Mouse (Mus musculus): ENCODE measurements at regions not wholly inside any gene's neighbourhood (a gene's known extent, or its start where the extent isn't known, plus 50 kb on each side); places are given as distances from the start of the nearest gene placed in this dataset.

GRCm38 (mm10) chr1:193625101-193625956 is 255.2 kb upstream of the Camk1g start:
- Histone ChIP-seq H3K27ac (ENCODE audit: insufficient read depth, low read length) (no peak overlapping the region), H3K4me1 (ENCODE audit: control insufficient read depth, insufficient read depth, insufficient read length) (no peaks in the 10 kb centered on the region), H3K27me3 (ENCODE audit: control insufficient read depth, insufficient read depth, low read length) (no peaks in the 10 kb centered on the region), H3K36me3 (ENCODE audit: control insufficient read depth, insufficient read depth, low read length) (no peaks in the 10 kb centered on the region), H3K4me3 (ENCODE audit: extremely low read depth, insufficient read depth, insufficient read length) (no peak overlapping the region)
- no peak for DNase-seq (ENCODE audit: low read depth in 1 of 2, low spot score in 2 of 2)
- TF ChIP-seq CTCF (IDR thresholded peaks at IDR 0.05; ENCODE audit: extremely low read depth, insufficient read depth, insufficient read length, insufficient replicate concordance) (no peak), POLR2A (IDR thresholded peaks at IDR 0.05; ENCODE audit: low read depth, low read length) (no peak)
- WGBS = 52% methylated on average over 9 of the region's 9 CpGs

GRCm38 (mm10) chr1:193623571-193623970 is 253.5 kb upstream of the Camk1g start:
- no peak overlapping the region for H3K4me3 ChIP-seq (ENCODE audit: extremely low read depth, insufficient read depth, insufficient read length)
- no peaks in the 10 kb centered on the region for H3K4me1 ChIP-seq (ENCODE audit: control insufficient read depth, insufficient read depth, insufficient read length)
- WGBS = 89% methylated on average over 3 of the region's 3 CpGs
- H3K27me3 ChIP-seq (ENCODE audit: control insufficient read depth, insufficient read depth, low read length) = no peaks in the 10 kb centered on the region
- no peaks in the 10 kb centered on the region for H3K36me3 ChIP-seq (ENCODE audit: control insufficient read depth, insufficient read depth, low read length)
- TF ChIP-seq CTCF (IDR thresholded peaks at IDR 0.05; ENCODE audit: extremely low read depth, insufficient read depth, insufficient read length, insufficient replicate concordance) (no peak), POLR2A (IDR thresholded peaks at IDR 0.05; ENCODE audit: low read depth, low read length) (no peak)
- no peak overlapping the region for H3K27ac ChIP-seq (ENCODE audit: insufficient read depth, low read length)
- no peak for DNase-seq (ENCODE audit: low read depth in 1 of 2, low spot score in 2 of 2)

- Histone ChIP-seq H3K27ac (ENCODE audit: insufficient read depth, low read length) (no peak overlapping the region), H3K4me3 (ENCODE audit: extremely low read depth, insufficient read depth, insufficient read length) (no peak overlapping the region), H3K4me1 (ENCODE audit: control insufficient read depth, insufficient read depth, insufficient read length) (no peaks in the 10 kb centered on the region), H3K27me3 (ENCODE audit: control insufficient read depth, insufficient read depth, low read length) (no peaks in the 10 kb centered on the region), H3K36me3 (ENCODE audit: control insufficient read depth, insufficient read depth, low read length) (no peaks in the 10 kb centered on the region)
- no peak for DNase-seq (ENCODE audit: low read depth in 1 of 2, low spot score in 2 of 2)
- WGBS = 74% methylated on average over 8 of the region's 8 CpGs
- TF ChIP-seq POLR2A (IDR thresholded peaks at IDR 0.05; ENCODE audit: low read depth, low read length) = no peak
- TF ChIP-seq CTCF (IDR thresholded peaks at IDR 0.05; ENCODE audit: extremely low read depth, insufficient read depth, insufficient read length, insufficient replicate concordance) = no peak
These were observed 248.2 kb upstream of the Camk1g start for GRCm38 (mm10) chr1:193618250-193618649.

GRCm38 (mm10) chr1:193610471-193610870 is 240.4 kb upstream of the Camk1g start:
- no peak for DNase-seq (ENCODE audit: low read depth in 1 of 2, low spot score in 2 of 2)
- no peaks in the 10 kb centered on the region for H3K36me3 ChIP-seq (ENCODE audit: control insufficient read depth, insufficient read depth, low read length)
- H3K4me1 ChIP-seq (ENCODE audit: control insufficient read depth, insufficient read depth, insufficient read length) = no peaks in the 10 kb centered on the region
- 81% methylated on average over 4 of the region's 4 CpGs for WGBS
- no peak overlapping the region for H3K4me3 ChIP-seq (ENCODE audit: extremely low read depth, insufficient read depth, insufficient read length)
- no peak overlapping the region for H3K27ac ChIP-seq (ENCODE audit: insufficient read depth, low read length)
- no peak for TF ChIP-seq CTCF (IDR thresholded peaks at IDR 0.05; ENCODE audit: extremely low read depth, insufficient read depth, insufficient read length, insufficient replicate concordance)
- no peak for TF ChIP-seq POLR2A (IDR thresholded peaks at IDR 0.05; ENCODE audit: low read depth, low read length)
- no peaks in the 10 kb centered on the region for H3K27me3 ChIP-seq (ENCODE audit: control insufficient read depth, insufficient read depth, low read length)

- TF ChIP-seq POLR2A (IDR thresholded peaks at IDR 0.05; ENCODE audit: low read depth, low read length) (no peak), CTCF (IDR thresholded peaks at IDR 0.05; ENCODE audit: extremely low read depth, insufficient read depth, insufficient read length, insufficient replicate concordance) (no peak)
- no peak overlapping the region for H3K27ac ChIP-seq (ENCODE audit: insufficient read depth, low read length)
- H3K4me3 ChIP-seq (ENCODE audit: extremely low read depth, insufficient read depth, insufficient read length) = no peak overlapping the region
- H3K4me1 ChIP-seq (ENCODE audit: control insufficient read depth, insufficient read depth, insufficient read length) = no peaks in the 10 kb centered on the region
- 45% methylated on average over 4 of the region's 4 CpGs for whole genome bisulfite sequencing
- H3K36me3 ChIP-seq (ENCODE audit: control insufficient read depth, insufficient read depth, low read length) = no peaks in the 10 kb centered on the region
- no peaks in the 10 kb centered on the region for H3K27me3 ChIP-seq (ENCODE audit: control insufficient read depth, insufficient read depth, low read length)
- no peak for DNase-seq (ENCODE audit: low read depth in 1 of 2, low spot score in 2 of 2)
These were observed 229.8 kb upstream of the Camk1g start for GRCm38 (mm10) chr1:193599895-193600294.

- no peak for DNase-seq (ENCODE audit: low read depth in 1 of 2, low spot score in 2 of 2)
These were observed 229.1 kb upstream of the Camk1g start for GRCm38 (mm10) chr1:193599163-193599562.

GRCm38 (mm10) chr1:193590301-193590829 is 220.3 kb upstream of the Camk1g start:
- H3K27ac ChIP-seq (ENCODE audit: insufficient read depth, low read length) = no peak overlapping the region

More at GRCm38 (mm10) chr1:193599163-193599562, 229.1 kb upstream of the Camk1g start:
- H3K27me3 ChIP-seq (ENCODE audit: control insufficient read depth, insufficient read depth, low read length) = no peaks in the 10 kb centered on the region
- WGBS = 55% methylated on average over 1 of the region's 1 CpGs
- H3K27ac ChIP-seq (ENCODE audit: insufficient read depth, low read length) = no peak overlapping the region
- TF ChIP-seq CTCF (IDR thresholded peaks at IDR 0.05; ENCODE audit: extremely low read depth, insufficient read depth, insufficient read length, insufficient replicate concordance) (peak; percentile 37; the same call in 1 of the 2 replicates), POLR2A (IDR thresholded peaks at IDR 0.05; ENCODE audit: low read depth, low read length) (no peak)
- H3K36me3 ChIP-seq (ENCODE audit: control insufficient read depth, insufficient read depth, low read length) = no peaks in the 10 kb centered on the region
- H3K4me3 ChIP-seq (ENCODE audit: extremely low read depth, insufficient read depth, insufficient read length) = no peak overlapping the region
- no peaks in the 10 kb centered on the region for H3K4me1 ChIP-seq (ENCODE audit: control insufficient read depth, insufficient read depth, insufficient read length)

More at GRCm38 (mm10) chr1:193590301-193590829, 220.3 kb upstream of the Camk1g start:
- Histone ChIP-seq H3K27me3 (ENCODE audit: control insufficient read depth, insufficient read depth, low read length) (no peaks in the 10 kb centered on the region), H3K4me1 (ENCODE audit: control insufficient read depth, insufficient read depth, insufficient read length) (no peaks in the 10 kb centered on the region), H3K4me3 (ENCODE audit: extremely low read depth, insufficient read depth, insufficient read length) (no peak overlapping the region), H3K36me3 (ENCODE audit: control insufficient read depth, insufficient read depth, low read length) (no peaks in the 10 kb centered on the region)
- WGBS = 54% methylated on average over 5 of the region's 5 CpGs
- DNase-seq (ENCODE audit: low read depth in 1 of 2, low spot score in 2 of 2) = no peak
- TF ChIP-seq CTCF (IDR thresholded peaks at IDR 0.05; ENCODE audit: extremely low read depth, insufficient read depth, insufficient read length, insufficient replicate concordance) (no peak), POLR2A (IDR thresholded peaks at IDR 0.05; ENCODE audit: low read depth, low read length) (no peak)
